Mouse (Mus musculus): Measurements from ENCODE around the gene Atad3a. TPM values are rescaled to one million over a fixed set of nuclear protein-coding genes. Genes with fewer than 3 reads are reported as not detected.

Atad3a gene
- 72.9 TPM for polyA plus RNA-seq (2012; fragmentation: generic; extraction: Trizol)
- long read RNA-seq, experiment 1, transcript Atad3a-201 (16 exons, 2,413 nt): major isoform, 46 of 60 reads
- long read RNA-seq, experiment 1, partial matches to known transcripts: 4 of 60 reads
- long read RNA-seq, experiment 1, other reads (novel, unspliced or antisense): 9 of 60 reads
- long read RNA-seq, experiment 2, transcript Atad3a-201 (16 exons, 2,413 nt): major isoform, 829 of 919 reads
- long read RNA-seq, experiment 2, partial matches to known transcripts: 9 of 919 reads
- long read RNA-seq, experiment 2, other reads (novel, unspliced or antisense): 80 of 919 reads

- peaks cover 61% of the 10 kb centered on the region for H3K79me2 ChIP-seq (ENCODE audit: control insufficient read depth, insufficient read depth)
- peaks cover 38% of the 10 kb centered on the region for H3K79me3 ChIP-seq (ENCODE audit: low read depth)
- no peaks in the 10 kb centered on the region for H3K27me3 ChIP-seq (ENCODE audit: control insufficient read depth, insufficient read depth, insufficient read length)
- peak within 1 kb of the TSS; percentile 97 for H3ac ChIP-seq (ENCODE audit: control insufficient read depth, insufficient read length, low read depth)
- H3K4me3 ChIP-seq (ENCODE audit: insufficient read depth, poor library complexity, severe bottlenecking): peak within 1 kb of the TSS; percentile 88
- TF ChIP-seq FOSL1 (IDR thresholded peaks at IDR 0.05; ENCODE audit: insufficient read depth, low read length, poor library complexity, severe bottlenecking) (no peak), CEBPB (IDR thresholded peaks at IDR 0.05; ENCODE audit: low read depth) (no peak), MAX (IDR thresholded peaks at IDR 0.05) (peak; percentile 97)
- H3K36me3 ChIP-seq (ENCODE audit: control insufficient read depth, insufficient read depth): peaks cover 34% of the 10 kb centered on the region
Measured at GRCm38 (mm10) chr4:155760613-155761355, at the start of gene Atad3a. Gene Atad3a (minus strand): TSS chr4:155761093.

GRCm38 (mm10) chr4:155807841-155808240 lies 46.9 kb upstream of the Atad3a start:
- Histone ChIP-seq H3K4me3 (ENCODE audit: insufficient read depth, poor library complexity, severe bottlenecking) (no peak overlapping the region), H3K79me3 (ENCODE audit: low read depth) (peaks cover 36% of the 10 kb centered on the region), H3ac (ENCODE audit: control insufficient read depth, insufficient read length, low read depth) (no peak overlapping the region), H3K36me3 (ENCODE audit: control insufficient read depth, insufficient read depth) (peaks cover 55% of the 10 kb centered on the region), H3K27me3 (ENCODE audit: control insufficient read depth, insufficient read depth, insufficient read length) (no peaks in the 10 kb centered on the region), H3K79me2 (ENCODE audit: control insufficient read depth, insufficient read depth) (peaks cover 67% of the 10 kb centered on the region)
- TF ChIP-seq MYOG (IDR thresholded peaks at IDR 0.05; ENCODE audit: control insufficient read depth, extremely low read depth, insufficient read length) (no peak), CTCF (IDR thresholded peaks at IDR 0.05; ENCODE audit: control insufficient read depth, insufficient read depth, insufficient read length) (no peak), CEBPB (IDR thresholded peaks at IDR 0.05; ENCODE audit: low read depth) (no peak), FOSL1 (IDR thresholded peaks at IDR 0.05; ENCODE audit: insufficient read depth, low read length, poor library complexity, severe bottlenecking) (no peak), USF1 (IDR thresholded peaks at IDR 0.05; ENCODE audit: low read depth) (no peak), MAX (IDR thresholded peaks at IDR 0.05) (no peak), MYOD1 (IDR thresholded peaks at IDR 0.05; ENCODE audit: control insufficient read depth, insufficient read length, low read depth) (no peak)

GRCm38 (mm10) chr4:155803340-155804041 lies 42.6 kb upstream of the Atad3a start:
- no peak for TF ChIP-seq USF1 (IDR thresholded peaks at IDR 0.05; ENCODE audit: low read depth)
- TF ChIP-seq MAX (IDR thresholded peaks at IDR 0.05): peak; percentile 60
- TF ChIP-seq FOSL1 (IDR thresholded peaks at IDR 0.05; ENCODE audit: insufficient read depth, low read length, poor library complexity, severe bottlenecking): no peak
- peaks cover 26% of the 10 kb centered on the region for H3K36me3 ChIP-seq (ENCODE audit: control insufficient read depth, insufficient read depth)

GRCm38 (mm10) chr4:155802741-155803339 lies 41.9 kb upstream of the Atad3a start, which contains the start of gene Mrpl20:
Gene Mrpl20 (plus strand): TSS chr4:155802878.
- H3ac ChIP-seq (ENCODE audit: control insufficient read depth, insufficient read length, low read depth): peak within 1 kb of the TSS; percentile 98

More at GRCm38 (mm10) chr4:155803340-155804041, 42.6 kb upstream of the Atad3a start:
- H3K79me3 ChIP-seq (ENCODE audit: low read depth): peaks cover 33% of the 10 kb centered on the region
- peak overlapping the region; percentile 89 for H3K4me3 ChIP-seq (ENCODE audit: insufficient read depth, poor library complexity, severe bottlenecking)
- H3K27me3 ChIP-seq (ENCODE audit: control insufficient read depth, insufficient read depth, insufficient read length): no peaks in the 10 kb centered on the region
- peaks cover 50% of the 10 kb centered on the region for H3K79me2 ChIP-seq (ENCODE audit: control insufficient read depth, insufficient read depth)
- peak overlapping the region; percentile 98 for H3ac ChIP-seq (ENCODE audit: control insufficient read depth, insufficient read length, low read depth)

GRCm38 (mm10) chr4:155802075-155802474 lies 41.2 kb upstream of the Atad3a start:
- Histone ChIP-seq H3ac (ENCODE audit: control insufficient read depth, insufficient read length, low read depth) (no peak overlapping the region), H3K36me3 (ENCODE audit: control insufficient read depth, insufficient read depth) (peaks cover 16% of the 10 kb centered on the region), H3K79me3 (ENCODE audit: low read depth) (peaks cover 31% of the 10 kb centered on the region), H3K27me3 (ENCODE audit: control insufficient read depth, insufficient read depth, insufficient read length) (no peaks in the 10 kb centered on the region), H3K79me2 (ENCODE audit: control insufficient read depth, insufficient read depth) (peaks cover 38% of the 10 kb centered on the region), H3K4me3 (ENCODE audit: insufficient read depth, poor library complexity, severe bottlenecking) (no peak overlapping the region)
- no peak for TF ChIP-seq USF1 (IDR thresholded peaks at IDR 0.05; ENCODE audit: low read depth)
- no peak for TF ChIP-seq MAX (IDR thresholded peaks at IDR 0.05)
- TF ChIP-seq FOSL1 (IDR thresholded peaks at IDR 0.05; ENCODE audit: insufficient read depth, low read length, poor library complexity, severe bottlenecking): no peak
- TF ChIP-seq CTCF (IDR thresholded peaks at IDR 0.05; ENCODE audit: control insufficient read depth, insufficient read depth, insufficient read length): no peak

More at GRCm38 (mm10) chr4:155802741-155803339, 41.9 kb upstream of the Atad3a start, which contains the start of gene Mrpl20:
- peak within 1 kb of the TSS; percentile 89 for H3K4me3 ChIP-seq (ENCODE audit: insufficient read depth, poor library complexity, severe bottlenecking)
- H3K79me2 ChIP-seq (ENCODE audit: control insufficient read depth, insufficient read depth): peaks cover 44% of the 10 kb centered on the region
- TF ChIP-seq MYOD1 (IDR thresholded peaks at IDR 0.05; ENCODE audit: control insufficient read depth, insufficient read length, low read depth): no peak
- TF ChIP-seq CEBPB (IDR thresholded peaks at IDR 0.05; ENCODE audit: low read depth): no peak
- no peak for TF ChIP-seq FOSL1 (IDR thresholded peaks at IDR 0.05; ENCODE audit: insufficient read depth, low read length, poor library complexity, severe bottlenecking)
- TF ChIP-seq MAX (IDR thresholded peaks at IDR 0.05): no peak
- no peak for TF ChIP-seq MYOG (IDR thresholded peaks at IDR 0.05; ENCODE audit: control insufficient read depth, extremely low read depth, insufficient read length)
- TF ChIP-seq CTCF (IDR thresholded peaks at IDR 0.05; ENCODE audit: control insufficient read depth, insufficient read depth, insufficient read length): no peak
- no peak for TF ChIP-seq USF1 (IDR thresholded peaks at IDR 0.05; ENCODE audit: low read depth)
- no peaks in the 10 kb centered on the region for H3K27me3 ChIP-seq (ENCODE audit: control insufficient read depth, insufficient read depth, insufficient read length)
- peaks cover 33% of the 10 kb centered on the region for H3K79me3 ChIP-seq (ENCODE audit: low read depth)
- H3K36me3 ChIP-seq (ENCODE audit: control insufficient read depth, insufficient read depth): peaks cover 19% of the 10 kb centered on the region

All from C2C12 (cell line).